ENCODE assay signal across 19 mouse cellular contexts in the genomic region with DNA sequence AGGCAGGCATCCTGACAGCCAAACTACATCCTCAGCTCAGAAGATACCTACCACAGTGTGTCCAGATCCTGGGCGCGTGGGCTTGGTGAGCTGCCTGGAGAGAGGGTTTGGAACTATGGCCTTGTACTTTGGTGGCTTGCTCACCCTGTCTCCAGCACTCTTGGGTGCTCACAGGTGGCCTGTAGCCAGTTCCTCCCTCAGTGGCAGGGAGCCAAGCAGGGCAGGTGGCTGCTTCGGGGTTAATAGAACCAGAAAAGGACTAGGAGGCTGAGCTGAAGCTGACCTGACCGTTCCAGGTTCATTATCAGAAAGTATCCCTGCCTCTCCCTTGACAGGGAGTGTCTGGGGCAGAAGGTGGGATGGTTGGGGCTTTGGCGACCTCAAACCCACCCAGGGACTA. TPM values are rescaled to one million over a fixed set of nuclear protein-coding genes. Genes with fewer than 3 reads are reported as not detected.
DNase-seq lines count a peak whose midpoint lies in the region; ATAC-seq and TF ChIP-seq lines count a peak whose summit lies in the region.
"Had no signal": no experiment of that assay in that cellular context is flagged by ENCODE, and none has a peak within 500 bp of the region (broad histone marks: within the 10 kb centered on the region; RNA-seq: fewer than 3 reads in every experiment).

No protein-coding gene starts in this region.

- H3K9ac ChIP-seq in kidney, embryonic 15.5 days: no peak overlapping the region
- H3K9ac ChIP-seq: heart, embryonic 15.5 days; hindbrain, embryonic 13.5 days; intestine, embryonic 15.5 days; liver, embryonic 12.5 days; lung, embryonic 15.5 days; neural tube, embryonic 13.5 days; stomach, embryonic 15.5 days had no signal

- no peaks in the 10 kb centered on the region for H3K27me3 ChIP-seq in cerebellum, adult 2 months (ENCODE audit: control insufficient read depth, insufficient read depth, low read length)
- no peaks in the 10 kb centered on the region for H3K27me3 ChIP-seq in kidney, adult 2 months (replicated peaks; ENCODE audit: control insufficient read depth, insufficient read depth, low read length)
- no peaks in the 10 kb centered on the region for H3K27me3 ChIP-seq in kidney, embryonic 15.5 days
- H3K27me3 ChIP-seq: heart, embryonic 15.5 days; hindbrain, embryonic 13.5 days; intestine, embryonic 15.5 days; liver, embryonic 12.5 days; lung, embryonic 15.5 days; neural tube, embryonic 13.5 days; stomach, embryonic 15.5 days had no signal

- 0 out of 2 replicates have a peak, but pooled peaks cover 3% of the 10 kb centered on the region for H3K4me1 ChIP-seq in cerebellum, adult 2 months (ENCODE audit: control insufficient read depth, insufficient read depth, low read length)
- H3K4me1 ChIP-seq in kidney, adult 2 months (ENCODE audit: control insufficient read depth, insufficient read depth, low read length): no peaks in the 10 kb centered on the region
- no peaks in the 10 kb centered on the region for H3K4me1 ChIP-seq in kidney, embryonic 15.5 days
- H3K4me1 ChIP-seq: hindbrain, embryonic 13.5 days; intestine, embryonic 15.5 days; lung, embryonic 15.5 days; neural tube, embryonic 13.5 days; stomach, embryonic 15.5 days had no signal

- DNase-seq in cerebellum, adult 2 months: peak; percentile 20 to 21
- no peak for DNase-seq in cerebellum, adult 11-12 months
- DNase-seq in kidney, adult 2 months: peak; percentile 92
- DNase-seq in A20 (ENCODE audit: low read depth, low spot score): peak; percentile 81
- DNase-seq in kidney, postnatal 10 days: peak; percentile 68
- no peak for DNase-seq in lung, postnatal 25 days (ENCODE audit: low spot score)
- DNase-seq: heart, adult 18-20 months; right cerebral cortex, postnatal 4 days; thymus, postnatal 25 days had no signal

- H3K4me3 ChIP-seq in cerebellum, adult 2 months (replicated peaks; ENCODE audit: insufficient read depth, low read depth, low read length): no peak overlapping the region
- H3K4me3 ChIP-seq in kidney, adult 2 months (ENCODE audit: insufficient read depth, low read depth, low read length): no peak overlapping the region
- no peak overlapping the region for H3K4me3 ChIP-seq in kidney, embryonic 15.5 days (replicated peaks)
- H3K4me3 ChIP-seq: erythroblast, embryonic 14.5 days; heart, embryonic 15.5 days; hindbrain, embryonic 13.5 days; intestine, embryonic 15.5 days; liver, embryonic 12.5 days; lung, embryonic 15.5 days; neural tube, embryonic 13.5 days; stomach, embryonic 15.5 days had no signal

- H3K4me2 ChIP-seq in kidney, embryonic 15.5 days: no peak overlapping the region
- H3K4me2 ChIP-seq: heart, embryonic 15.5 days; hindbrain, embryonic 13.5 days; intestine, embryonic 15.5 days; liver, embryonic 12.5 days; lung, embryonic 15.5 days; neural tube, embryonic 13.5 days; stomach, embryonic 15.5 days had no signal

- no peaks in the 10 kb centered on the region for H3K9me3 ChIP-seq in kidney, embryonic 15.5 days (replicated peaks)
- H3K9me3 ChIP-seq: heart, embryonic 15.5 days; hindbrain, embryonic 13.5 days; intestine, embryonic 15.5 days; liver, embryonic 12.5 days; lung, embryonic 15.5 days; neural tube, embryonic 13.5 days; stomach, embryonic 15.5 days had no signal

- 35% methylated on average over 5 of the region's 5 CpGs for WGBS in cerebellum, adult 2 months
- WGBS in kidney, adult 2 months: 43% methylated on average over 5 of the region's 5 CpGs
- WGBS in kidney, embryonic 15.5 days: 77% methylated on average over 5 of the region's 5 CpGs

- TF ChIP-seq POLR2A in cerebellum, adult 2 months (IDR thresholded peaks at IDR 0.05; ENCODE audit: borderline replicate concordance, insufficient read depth, low read length): no peak
- no peak for TF ChIP-seq POLR2A in kidney, adult 2 months (IDR thresholded peaks at IDR 0.05; ENCODE audit: low read depth, low read length)

- no peak for ATAC-seq in kidney, embryonic 15.5 days (replicated peaks; ENCODE audit: low FRiP score)
- ATAC-seq: forebrain, embryonic 16.5 days; intestine, embryonic 15.5 days; liver, embryonic 12.5 days had no signal

- TF ChIP-seq CTCF in cerebellum, adult 2 months (IDR thresholded peaks at IDR 0.05; ENCODE audit: borderline replicate concordance, insufficient read depth, low read depth, low read length): no peak
- no peak for TF ChIP-seq CTCF in kidney, adult 2 months (conservative IDR thresholded peaks at IDR 0.05; ENCODE audit: insufficient read depth, insufficient read length, low read depth, low read length)

- no peak overlapping the region for H3K27ac ChIP-seq in cerebellum, adult 2 months (ENCODE audit: insufficient read depth, low read length)
- no peak overlapping the region for H3K27ac ChIP-seq in kidney, adult 2 months (ENCODE audit: insufficient read depth, low read depth, low read length)
- H3K27ac ChIP-seq in kidney, embryonic 15.5 days: no peak overlapping the region
- H3K27ac ChIP-seq: heart, embryonic 15.5 days; hindbrain, embryonic 13.5 days; intestine, embryonic 15.5 days; liver, embryonic 12.5 days; lung, embryonic 15.5 days; neural tube, embryonic 13.5 days; stomach, embryonic 15.5 days had no signal

- H3K36me3 ChIP-seq in kidney, adult 2 months (ENCODE audit: control insufficient read depth, insufficient read depth, low read length): no peaks in the 10 kb centered on the region
- no peaks in the 10 kb centered on the region for H3K36me3 ChIP-seq in kidney, embryonic 15.5 days
- H3K36me3 ChIP-seq: heart, embryonic 15.5 days; hindbrain, embryonic 13.5 days; intestine, embryonic 15.5 days; liver, embryonic 12.5 days; lung, embryonic 15.5 days; neural tube, embryonic 13.5 days; stomach, embryonic 15.5 days had no signal

RNA-seq across cellular contexts. Expression of a gene that starts 48.3 kb away (rescaled TPM):
- polyA plus RNA-seq in cerebellum, adult 2 months (2012; rRNA removed): 2.1 and 2.4 TPM in 2 replicates
- polyA plus RNA-seq in kidney, adult 2 months (2012; rRNA removed): 10.7 and 12.5 TPM in 2 replicates
- polyA plus RNA-seq in kidney, embryonic 15.5 days (2015; fragmentation: Nextera tagmentation; extraction: Ambion mirVana): 5.1 and 6.0 TPM in 2 replicates

Comparison
In these comparisons a context has a peak if more than half of its experiments do, and no peak if none do; other contexts are left out.
1. DNase-seq: peak in cerebellum, adult 2 months (2 of 2), kidney, adult 2 months (single experiment), A20 (single experiment) and kidney, postnatal 10 days (single experiment); none in cerebellum, adult 11-12 months (single experiment) and lung, postnatal 25 days (single experiment).